Mouse (Mus musculus) thymus, postnatal 36 days (tissue): ENCODE results near the gene Defb15.
"Not testable (repeated sequence)": the region's sequence is repeated elsewhere in the genome, so short reads cannot be mapped to it uniquely, and the experiment has no call there.

Source experiments
- DNase-seq, 2 experiments: peaks; one replicate each; pipeline ENCODE4 v3.0.0; 2022; ENCODE audit warnings: mixed read lengths in 2 of 2

The Defb15 gene

GRCm38 (mm10) chr8:21932610-21933009 is at the start of gene Defb15:
Gene Defb15 (minus strand): TSS chr8:21932710.
- no peak for DNase-seq

GRCm38 (mm10) chr8:21981664-21982337 is 49.3 kb upstream of the Defb15 start:
- DNase-seq, result no peak

GRCm38 (mm10) chr8:21978193-21978592 is 45.7 kb upstream of the Defb15 start:
- DNase-seq, result no peak

GRCm38 (mm10) chr8:21969475-21969874 is 37.0 kb upstream of the Defb15 start, which contains the start of gene Ccdc70:
Gene Ccdc70 (plus strand): TSS chr8:21969775.
- no peak for DNase-seq

- DNase-seq, result no peak
These were observed 34.1 kb upstream of the Defb15 start for GRCm38 (mm10) chr8:21966646-21967045.

- DNase-seq, result no peak
These were observed 25.9 kb upstream of the Defb15 start, which contains the start of gene Fam90a1a for GRCm38 (mm10) chr8:21958414-21958813. Gene Fam90a1a (plus strand): TSS chr8:21958714.

GRCm38 (mm10) chr8:21956336-21956735 is 23.8 kb upstream of the Defb15 start:
- DNase-seq, result no peak

- peak; percentile 3 to 16 for DNase-seq
These were observed 22.8 kb upstream of the Defb15 start for GRCm38 (mm10) chr8:21955321-21955720.

- DNase-seq, result no peak
These were observed 15.0 kb upstream of the Defb15 start for GRCm38 (mm10) chr8:21947311-21948017.

GRCm38 (mm10) chr8:21946462-21946861 is 14.0 kb upstream of the Defb15 start, which contains the start of gene Defb13:
Gene Defb13 (plus strand): TSS chr8:21946762.
- no peak for DNase-seq

GRCm38 (mm10) chr8:21938052-21938451 is 5.5 kb upstream of the Defb15 start, which contains the start of gene Defb35:
Gene Defb35 (plus strand): TSS chr8:21938352.
- DNase-seq, result not testable (repeated sequence)

- DNase-seq, result not testable (repeated sequence)
These were observed 1.8 kb downstream of the Defb15 start for GRCm38 (mm10) chr8:21930754-21931153.

- DNase-seq, result no peak
These were observed 16.9 kb downstream of the Defb15 start for GRCm38 (mm10) chr8:21915625-21916024.

GRCm38 (mm10) chr8:21912554-21912953 is 20.0 kb downstream of the Defb15 start:
- DNase-seq, result no peak

GRCm38 (mm10) chr8:21911931-21912330 is 20.6 kb downstream of the Defb15 start:
- no peak for DNase-seq

- DNase-seq, result not testable (repeated sequence)
These were observed 26.2 kb downstream of the Defb15 start, which contains the start of gene Defb11 for GRCm38 (mm10) chr8:21906290-21906689. Gene Defb11 (minus strand): TSS chr8:21906412.

- DNase-seq, result not testable (repeated sequence)
These were observed 47.2 kb downstream of the Defb15 start, which contains the start of gene Defb9 for GRCm38 (mm10) chr8:21885321-21885720. Gene Defb9 (minus strand): TSS chr8:21885421.
